Mouse (Mus musculus): ENCODE results near the gene Gm28047. TPM values are rescaled to one million over a fixed set of nuclear protein-coding genes. Genes with fewer than 3 reads are reported as not detected.
A peak's percentile ranks its signal among the peaks of the same experiment; 100 is the strongest.

Gm28047 gene
- polyA plus RNA-seq, 1 experiment = not detected

DNA sequence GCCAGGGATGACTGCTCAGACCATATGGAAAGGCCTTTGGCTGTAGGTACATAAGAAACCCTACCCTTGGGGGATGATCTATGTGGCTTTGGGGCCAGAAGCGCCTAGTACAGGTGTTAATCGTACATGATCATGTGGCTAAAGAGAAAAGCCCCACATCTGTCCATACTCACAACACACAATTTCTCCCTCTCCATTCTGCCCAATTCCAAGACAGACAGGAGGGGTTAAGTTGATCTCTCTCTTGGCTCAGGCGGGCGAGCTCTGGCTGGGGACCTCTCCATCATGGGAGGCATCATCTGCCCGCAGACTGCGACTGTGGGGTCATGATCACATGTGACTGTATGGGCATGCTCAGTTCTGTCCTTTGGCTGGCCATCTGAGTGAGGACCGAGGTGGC, 90.9 kb downstream of the Gm28047 start:
- Histone ChIP-seq H3K27me3 (ENCODE audit: control insufficient read depth, insufficient read depth, low read length) (no peaks in the 10 kb centered on the region), H3K4me1 (ENCODE audit: control insufficient read depth, insufficient read depth, insufficient read length) (no peaks in the 10 kb centered on the region), H3K4me3 (ENCODE audit: extremely low read depth, insufficient read depth, insufficient read length) (no peak overlapping the region), H3K36me3 (ENCODE audit: control insufficient read depth, insufficient read depth, low read length) (peaks cover 51% of the 10 kb centered on the region), H3K27ac (ENCODE audit: insufficient read depth, low read length) (no peak overlapping the region)
- WGBS = 92% methylated on average over 7 of the region's 7 CpGs
- TF ChIP-seq POLR2A (IDR thresholded peaks at IDR 0.05; ENCODE audit: low read depth, low read length) (no peak), CTCF (IDR thresholded peaks at IDR 0.05; ENCODE audit: extremely low read depth, insufficient read depth, insufficient read length, insufficient replicate concordance) (no peak)
- DNase-seq (ENCODE audit: low read depth in 1 of 2, low spot score in 2 of 2) = no peak

- 95% methylated on average over 3 of the region's 3 CpGs for WGBS
- Histone ChIP-seq H3K27me3 (ENCODE audit: control insufficient read depth, insufficient read depth, low read length) (no peaks in the 10 kb centered on the region), H3K4me3 (ENCODE audit: extremely low read depth, insufficient read depth, insufficient read length) (no peak overlapping the region), H3K27ac (ENCODE audit: insufficient read depth, low read length) (no peak overlapping the region), H3K36me3 (ENCODE audit: control insufficient read depth, insufficient read depth, low read length) (peaks cover 51% of the 10 kb centered on the region), H3K4me1 (ENCODE audit: control insufficient read depth, insufficient read depth, insufficient read length) (no peaks in the 10 kb centered on the region)
- TF ChIP-seq POLR2A (IDR thresholded peaks at IDR 0.05; ENCODE audit: low read depth, low read length) (no peak), CTCF (IDR thresholded peaks at IDR 0.05; ENCODE audit: extremely low read depth, insufficient read depth, insufficient read length, insufficient replicate concordance) (no peak)
- no peak for DNase-seq (ENCODE audit: low read depth in 1 of 2, low spot score in 2 of 2)
Measured at GRCm38 (mm10) chr15:102532106-102532900, 92.6 kb downstream of the Gm28047 start.

GRCm38 (mm10) chr15:102531586-102531985, 93.3 kb downstream of the Gm28047 start:
- Histone ChIP-seq H3K4me1 (ENCODE audit: control insufficient read depth, insufficient read depth, insufficient read length) (no peaks in the 10 kb centered on the region), H3K27ac (ENCODE audit: insufficient read depth, low read length) (no peak overlapping the region), H3K4me3 (ENCODE audit: extremely low read depth, insufficient read depth, insufficient read length) (no peak overlapping the region), H3K36me3 (ENCODE audit: control insufficient read depth, insufficient read depth, low read length) (peaks cover 49% of the 10 kb centered on the region), H3K27me3 (ENCODE audit: control insufficient read depth, insufficient read depth, low read length) (no peaks in the 10 kb centered on the region)
- WGBS = 98% methylated on average over 4 of the region's 4 CpGs
- no peak for DNase-seq (ENCODE audit: low read depth in 1 of 2, low spot score in 2 of 2)
- TF ChIP-seq CTCF (IDR thresholded peaks at IDR 0.05; ENCODE audit: extremely low read depth, insufficient read depth, insufficient read length, insufficient replicate concordance) (no peak), POLR2A (IDR thresholded peaks at IDR 0.05; ENCODE audit: low read depth, low read length) (no peak)

DNA sequence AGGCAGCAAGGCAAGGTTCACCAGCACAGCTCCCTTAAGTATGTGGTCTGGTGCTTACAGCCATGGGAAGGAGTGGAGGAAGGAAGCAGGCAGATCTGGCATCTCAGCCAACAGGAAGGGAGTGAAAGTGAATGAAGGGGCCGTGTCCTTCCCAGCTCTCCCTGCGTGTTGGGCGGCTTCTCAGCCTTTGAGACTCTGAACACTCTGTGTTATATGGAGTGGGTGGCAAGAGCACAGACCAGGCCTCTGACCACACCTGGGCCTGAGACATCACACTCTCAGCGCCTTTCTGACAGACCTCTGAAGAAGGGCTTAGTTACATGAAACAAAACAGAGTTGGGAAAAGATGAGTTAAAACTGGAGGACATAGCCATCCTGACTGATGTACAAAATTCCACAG, 94.3 kb downstream of the Gm28047 start:
- 76% methylated on average over 4 of the region's 4 CpGs for WGBS
- no peaks in the 10 kb centered on the region for H3K27me3 ChIP-seq (ENCODE audit: control insufficient read depth, insufficient read depth, low read length)
- H3K27ac ChIP-seq (ENCODE audit: insufficient read depth, low read length) = no peak overlapping the region
- peaks cover 43% of the 10 kb centered on the region for H3K36me3 ChIP-seq (ENCODE audit: control insufficient read depth, insufficient read depth, low read length)
- no peaks in the 10 kb centered on the region for H3K4me1 ChIP-seq (ENCODE audit: control insufficient read depth, insufficient read depth, insufficient read length)
- H3K4me3 ChIP-seq (ENCODE audit: extremely low read depth, insufficient read depth, insufficient read length) = no peak overlapping the region
- TF ChIP-seq CTCF (IDR thresholded peaks at IDR 0.05; ENCODE audit: extremely low read depth, insufficient read depth, insufficient read length, insufficient replicate concordance) (no peak), POLR2A (IDR thresholded peaks at IDR 0.05; ENCODE audit: low read depth, low read length) (no peak)
- DNase-seq (ENCODE audit: low read depth in 1 of 2, low spot score in 2 of 2) = no peak

DNA sequence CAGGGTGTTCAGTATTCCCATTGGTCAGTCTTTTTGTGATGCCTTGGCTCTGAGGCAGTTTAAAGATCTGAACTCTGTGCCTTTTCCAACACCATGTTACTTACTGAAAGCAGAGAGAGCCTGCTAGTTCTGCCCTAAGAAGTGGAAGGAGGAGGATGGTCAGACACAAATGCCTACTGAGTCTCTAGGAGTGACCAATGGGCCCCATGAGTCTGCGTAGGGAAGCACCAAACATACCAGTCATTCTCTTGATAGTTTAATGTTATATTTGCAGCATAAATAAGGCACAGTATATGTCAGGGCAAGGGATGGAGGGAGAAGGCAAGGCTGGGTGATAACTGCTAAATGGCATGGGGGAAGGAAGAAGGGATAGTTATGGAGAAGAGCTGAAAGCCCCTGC, 96.5 kb downstream of the Gm28047 start:
- DNase-seq (ENCODE audit: low read depth in 1 of 2, low spot score in 2 of 2) = no peak
- Histone ChIP-seq H3K36me3 (ENCODE audit: control insufficient read depth, insufficient read depth, low read length) (peaks cover 39% of the 10 kb centered on the region), H3K4me3 (ENCODE audit: extremely low read depth, insufficient read depth, insufficient read length) (no peak overlapping the region), H3K4me1 (ENCODE audit: control insufficient read depth, insufficient read depth, insufficient read length) (no peaks in the 10 kb centered on the region), H3K27ac (ENCODE audit: insufficient read depth, low read length) (no peak overlapping the region), H3K27me3 (ENCODE audit: control insufficient read depth, insufficient read depth, low read length) (no peaks in the 10 kb centered on the region)
- WGBS = 95% methylated on average over 1 of the region's 1 CpGs
- TF ChIP-seq CTCF (IDR thresholded peaks at IDR 0.05; ENCODE audit: extremely low read depth, insufficient read depth, insufficient read length, insufficient replicate concordance) = no peak
- no peak for TF ChIP-seq POLR2A (IDR thresholded peaks at IDR 0.05; ENCODE audit: low read depth, low read length)

GRCm38 (mm10) chr15:102527936-102528335, 96.9 kb downstream of the Gm28047 start:
- H3K4me1 ChIP-seq (ENCODE audit: control insufficient read depth, insufficient read depth, insufficient read length) = no peaks in the 10 kb centered on the region

More at GRCm38 (mm10) chr15:102527936-102528335, 96.9 kb downstream of the Gm28047 start:
- peak; percentile 16; the same call in 1 of the 2 replicates for TF ChIP-seq CTCF (IDR thresholded peaks at IDR 0.05; ENCODE audit: extremely low read depth, insufficient read depth, insufficient read length, insufficient replicate concordance)
- no peak for TF ChIP-seq POLR2A (IDR thresholded peaks at IDR 0.05; ENCODE audit: low read depth, low read length)
- DNase-seq (ENCODE audit: low read depth in 1 of 2, low spot score in 2 of 2) = no peak
- WGBS = 85% methylated on average over 3 of the region's 3 CpGs
- Histone ChIP-seq H3K27ac (ENCODE audit: insufficient read depth, low read length) (no peak overlapping the region), H3K36me3 (ENCODE audit: control insufficient read depth, insufficient read depth, low read length) (peaks cover 37% of the 10 kb centered on the region), H3K27me3 (ENCODE audit: control insufficient read depth, insufficient read depth, low read length) (no peaks in the 10 kb centered on the region), H3K4me3 (ENCODE audit: extremely low read depth, insufficient read depth, insufficient read length) (no peak overlapping the region)
